Mouse (Mus musculus): ENCODE results near the gene Aanat.

Gene Aanat

DNA sequence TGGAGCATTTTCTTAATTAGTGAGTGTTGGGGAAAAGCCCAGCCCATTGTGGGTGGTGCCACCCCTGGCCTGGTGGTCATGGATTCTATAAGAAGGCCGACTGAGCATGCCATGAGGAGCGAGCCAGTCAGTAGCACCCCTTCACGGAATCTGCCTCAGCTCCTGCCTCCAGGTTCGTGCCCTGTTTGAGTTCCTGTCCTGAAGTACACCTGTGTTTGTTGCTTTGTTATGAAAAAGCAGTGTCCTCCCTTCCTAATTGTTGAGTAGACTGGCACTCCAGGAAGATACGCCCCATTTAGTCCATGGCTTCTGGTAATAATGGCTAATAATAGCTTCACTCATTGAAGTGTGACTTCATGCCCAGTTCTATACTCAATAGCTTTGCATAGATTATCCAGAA lies at the start of gene Aanat:
Gene Aanat (plus strand): TSS at position 123 of the 400 bp plus-strand sequence.
- no peak for DNase-seq (ENCODE audit: low spot score in 2 of 2)

DNA sequence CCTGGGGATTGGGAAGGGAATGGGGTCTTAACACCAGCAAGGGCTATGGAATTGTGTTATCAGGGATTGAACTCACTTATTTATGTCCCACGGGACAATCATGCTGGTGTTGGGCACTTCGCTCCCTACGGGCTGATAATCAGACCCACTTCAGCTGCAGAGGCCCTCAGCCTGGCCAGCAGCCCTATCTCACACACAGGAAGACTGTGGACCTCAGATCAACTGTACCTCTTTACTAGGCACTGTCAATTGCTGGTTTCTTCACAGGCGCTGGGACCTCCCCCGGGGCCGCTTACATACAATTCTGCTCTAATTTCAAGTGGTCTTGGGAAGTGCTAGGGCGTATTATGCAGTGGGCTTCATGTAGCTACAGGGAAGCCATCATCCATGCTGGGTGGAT lies 49.5 kb upstream of the Aanat start:
- no peak for DNase-seq (ENCODE audit: low spot score in 2 of 2)

DNA sequence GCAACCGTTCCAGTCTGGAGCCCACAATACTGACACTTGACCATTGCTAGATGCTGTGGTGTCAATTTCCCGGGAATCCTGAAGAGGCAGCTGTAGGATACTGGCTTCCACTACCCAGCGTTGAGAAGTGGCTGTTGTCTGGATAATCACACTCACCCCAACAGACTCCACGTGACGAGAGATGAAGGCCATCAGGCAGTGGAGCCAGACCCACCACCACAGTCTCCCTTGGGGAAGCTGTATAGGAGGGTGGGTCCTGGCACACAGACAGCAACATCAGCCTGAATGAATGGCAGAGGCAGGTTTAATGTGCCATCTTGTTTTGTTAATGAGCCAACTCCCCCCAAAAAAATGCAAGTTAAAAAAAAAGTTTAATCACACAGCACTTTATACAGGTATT lies 48.8 kb upstream of the Aanat start:
- no peak for DNase-seq (ENCODE audit: low spot score in 2 of 2)

DNA sequence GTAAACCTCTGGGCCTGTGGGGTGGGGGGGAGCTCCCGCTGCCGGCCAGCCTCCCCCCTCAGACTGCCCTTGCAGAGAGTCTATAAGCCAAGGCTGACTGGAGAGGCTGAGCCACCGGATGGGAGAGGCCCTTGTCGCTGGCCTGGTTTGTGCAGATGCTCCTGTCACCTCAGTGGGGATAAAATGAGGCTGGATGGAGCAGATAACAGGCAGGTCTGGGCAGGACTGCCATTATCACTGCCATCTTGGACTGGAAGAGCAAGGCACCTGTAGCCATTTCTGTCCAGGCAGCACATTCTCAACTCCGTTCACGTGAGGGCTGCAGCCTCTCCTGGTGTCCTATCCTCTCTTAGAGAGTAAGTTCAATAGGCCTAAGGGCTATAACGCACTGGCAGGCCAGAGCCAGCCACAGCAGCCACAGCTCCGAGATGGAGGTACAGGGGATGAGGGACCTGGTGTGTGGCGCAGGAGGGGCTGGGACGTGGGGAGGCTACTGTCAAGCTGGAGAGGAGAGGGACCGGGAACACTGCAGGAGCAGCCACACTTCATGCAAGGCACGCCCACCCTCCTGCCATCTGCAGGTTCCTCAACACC lies 48.0 kb upstream of the Aanat start:
- no peak for DNase-seq (ENCODE audit: low spot score in 2 of 2)

DNA sequence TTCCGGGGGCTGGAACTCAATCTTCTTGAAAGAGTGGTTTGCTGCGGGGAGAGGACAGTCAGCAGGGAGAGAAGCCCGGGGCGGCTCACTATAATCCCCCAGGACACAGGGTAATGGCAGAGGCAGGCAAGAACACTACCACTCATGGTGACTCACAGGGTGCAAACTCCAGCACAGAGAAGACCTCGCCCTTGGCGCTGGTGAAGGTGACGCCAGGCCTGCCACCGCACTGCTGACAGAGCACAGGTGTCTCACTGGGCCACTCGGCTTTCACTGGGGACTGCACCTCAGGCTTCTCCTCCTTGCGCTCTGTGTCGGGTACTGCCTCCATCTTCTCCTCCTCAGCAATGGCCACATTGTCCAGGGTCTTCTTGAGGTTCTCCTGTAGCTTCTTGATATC lies 45.0 kb upstream of the Aanat start:
- DNase-seq (ENCODE audit: low spot score in 2 of 2) = no peak

DNA sequence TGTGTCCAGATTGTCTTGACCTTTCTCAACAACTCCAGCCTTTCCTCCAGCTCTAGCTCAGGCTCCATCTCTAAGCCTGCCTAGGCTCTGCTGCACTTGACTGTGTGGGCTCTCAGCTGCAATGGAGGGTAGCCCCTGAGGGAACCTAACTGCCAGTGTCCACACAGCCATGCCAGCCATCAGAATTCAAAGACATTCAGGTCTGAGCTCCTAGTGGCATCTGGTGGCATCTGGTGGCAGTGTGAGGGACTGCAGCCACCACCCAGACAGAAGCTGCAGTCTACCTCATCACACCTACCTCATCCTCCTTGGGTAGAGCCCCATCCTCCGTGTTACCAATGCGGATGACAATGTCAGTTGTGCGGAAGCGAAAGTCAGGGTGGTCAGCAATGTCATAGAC lies 43.1 kb upstream of the Aanat start:
- DNase-seq (ENCODE audit: low spot score in 2 of 2) = peak; percentile 69 to 70

DNA sequence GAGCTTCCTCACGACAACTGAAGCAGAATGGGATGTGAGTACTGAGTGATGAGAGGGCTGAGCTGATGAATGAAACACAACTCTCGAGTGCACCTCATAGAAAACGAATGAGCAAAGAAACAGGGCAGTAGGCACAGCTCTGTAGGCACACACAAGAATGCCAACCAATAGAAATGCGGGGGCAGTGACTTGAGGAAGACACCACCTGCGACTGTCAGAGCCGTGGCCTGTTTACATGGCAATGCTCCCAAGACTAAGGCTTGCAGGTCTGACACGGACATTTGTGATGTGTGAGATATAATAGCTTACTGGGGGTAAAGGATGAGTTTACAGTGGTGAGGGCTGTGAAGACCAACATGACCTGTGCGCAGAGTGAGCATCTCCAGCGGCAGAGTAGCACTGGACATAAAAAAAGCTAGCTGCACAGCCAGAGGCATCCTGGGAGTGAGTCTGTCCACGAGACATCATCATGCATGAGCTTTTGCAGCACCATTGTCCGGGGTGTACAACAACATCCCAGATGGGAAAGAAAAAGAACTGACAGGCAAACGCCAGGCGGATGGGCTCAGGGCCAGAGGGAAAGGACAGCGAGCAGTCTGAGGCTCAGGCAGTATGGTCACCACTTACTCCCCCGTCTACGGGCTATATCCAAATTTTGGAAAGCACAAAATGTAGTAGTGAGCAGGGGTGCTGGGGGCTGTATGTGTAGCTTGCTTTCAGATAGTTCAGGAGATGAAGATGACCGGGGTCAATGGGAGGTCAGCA lies 38.8 kb upstream of the Aanat start:
- DNase-seq (ENCODE audit: low spot score in 2 of 2) = no peak

DNA sequence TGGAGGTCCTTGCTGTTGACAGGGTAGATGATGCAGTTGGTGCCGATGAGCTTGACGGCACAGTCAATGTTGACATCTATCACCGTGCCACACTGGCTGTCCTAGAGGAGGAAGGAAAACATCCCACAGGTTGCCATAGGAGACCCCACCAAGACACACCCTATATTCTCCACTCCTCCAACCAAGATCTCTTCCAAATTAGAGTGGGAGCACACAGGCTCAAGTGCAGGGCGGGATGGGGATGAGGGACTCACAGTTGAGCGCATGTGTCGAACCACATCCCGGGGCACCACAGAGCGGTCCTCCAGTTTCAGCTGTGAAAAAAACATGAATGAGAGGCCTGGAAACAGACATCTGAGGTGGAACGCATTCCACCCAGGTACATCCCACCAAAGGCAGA lies 37.5 kb upstream of the Aanat start:
- no peak for DNase-seq (ENCODE audit: low spot score in 2 of 2)

DNA sequence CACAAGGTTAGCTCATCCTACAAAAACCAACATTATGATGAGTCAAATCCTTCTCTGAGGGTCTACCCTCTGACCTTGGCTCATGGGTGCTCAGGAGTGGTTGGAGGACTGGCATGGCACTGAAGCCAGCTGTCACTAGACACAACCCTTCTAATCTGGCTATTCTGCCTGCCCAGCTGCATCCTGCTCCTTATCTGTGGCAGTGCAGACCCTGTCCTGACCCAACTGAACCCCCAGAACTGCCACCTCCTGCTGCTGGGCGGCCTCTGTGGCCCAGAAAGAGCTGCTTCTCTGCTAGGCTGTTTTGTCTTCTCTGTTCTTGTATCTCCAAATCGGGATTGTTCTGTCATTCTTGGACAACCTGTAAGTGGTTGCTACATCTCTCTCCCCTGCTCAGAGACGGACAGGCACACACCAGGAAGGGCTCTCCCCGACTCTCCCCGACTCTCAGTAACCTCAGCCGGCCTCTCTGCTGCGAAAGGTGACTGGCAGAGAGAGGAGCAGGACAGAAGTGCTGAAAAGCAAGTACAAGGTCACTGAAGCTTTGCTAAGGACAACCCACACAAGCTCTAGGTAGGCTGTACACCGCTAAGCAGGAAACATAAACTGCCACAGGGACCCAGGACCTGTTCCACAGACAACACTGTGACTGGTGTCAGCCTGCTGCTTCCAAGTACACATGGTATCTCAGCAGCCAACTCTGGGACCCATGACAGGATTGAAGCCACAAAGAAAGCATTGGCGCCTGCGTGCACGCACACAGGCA lies 36.8 kb upstream of the Aanat start:
- no peak for DNase-seq (ENCODE audit: low spot score in 2 of 2)

DNA sequence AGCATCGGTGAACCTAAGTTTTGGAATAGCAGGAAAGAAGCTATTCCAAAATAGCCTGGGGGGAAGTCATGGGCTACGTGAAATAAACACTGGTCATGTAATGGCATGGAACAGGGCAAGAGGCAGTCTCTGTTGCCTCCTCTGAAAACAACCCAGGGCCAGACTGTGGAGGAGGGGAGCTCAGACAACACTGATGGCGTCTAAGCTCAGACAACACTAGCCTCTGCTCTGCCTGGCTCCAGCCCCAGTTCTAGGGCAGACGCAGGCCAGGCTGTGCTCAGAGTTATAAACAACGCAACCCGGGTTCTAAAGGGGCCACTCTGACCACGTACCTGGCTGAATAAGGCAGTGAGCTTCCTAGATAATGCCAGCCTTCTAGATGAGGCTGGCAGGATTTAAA lies 35.5 kb upstream of the Aanat start:
- DNase-seq (ENCODE audit: low spot score in 2 of 2) = no peak

DNA sequence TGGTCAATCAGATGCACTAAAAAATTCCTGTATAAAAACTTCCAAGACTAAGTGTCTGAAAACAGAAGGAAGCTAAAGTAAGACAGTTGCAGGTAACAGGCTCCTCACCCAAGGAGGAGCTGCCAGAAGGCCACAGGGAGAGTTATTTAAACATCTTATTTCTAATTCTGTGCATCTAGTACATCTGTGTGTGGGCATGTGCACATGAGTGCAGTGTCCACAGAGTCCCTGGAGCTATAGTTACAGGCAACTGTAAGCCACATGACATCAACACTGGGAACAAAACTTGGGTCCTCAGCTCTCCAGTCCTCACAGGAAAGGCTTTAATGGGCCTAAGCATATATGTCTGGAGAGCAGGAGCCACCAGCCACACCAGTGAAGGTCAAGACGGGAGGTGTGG lies 34.0 kb upstream of the Aanat start:
- no peak for DNase-seq (ENCODE audit: low spot score in 2 of 2)

DNA sequence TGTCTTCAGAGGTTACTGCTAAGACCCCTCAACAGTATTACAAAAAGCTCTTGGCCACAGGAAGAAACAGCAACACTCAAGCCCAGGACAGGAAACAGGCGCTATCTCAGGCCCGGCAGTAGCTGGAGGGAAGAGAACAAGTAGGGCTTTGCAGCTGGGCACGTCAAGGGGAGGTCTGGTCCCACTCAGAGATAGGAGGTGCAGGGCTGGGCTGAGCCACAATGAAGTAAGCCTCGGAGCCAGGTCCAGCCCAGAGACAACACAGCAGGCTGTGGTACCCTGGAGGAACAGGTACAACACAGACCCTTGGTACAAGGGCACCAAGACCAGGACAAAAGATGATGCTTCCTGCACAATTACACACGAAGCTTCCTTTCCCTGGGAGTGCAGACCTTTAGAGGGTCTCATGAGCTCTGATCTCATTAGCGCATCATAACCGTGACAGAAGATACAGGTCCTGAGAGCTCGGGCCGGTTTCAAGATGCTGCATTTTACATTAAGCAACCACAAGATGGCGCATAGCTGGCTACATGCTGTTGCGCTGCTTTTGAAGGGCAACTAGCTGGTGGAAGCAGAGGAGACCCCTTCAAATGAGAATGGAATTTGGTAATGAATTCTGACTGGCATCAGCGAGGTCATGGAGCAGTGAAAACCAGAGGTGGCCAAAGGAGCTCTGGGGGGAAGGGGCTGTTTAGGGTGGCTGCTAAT lies 31.9 kb upstream of the Aanat start:
- no peak for DNase-seq (ENCODE audit: low spot score in 2 of 2)

DNA sequence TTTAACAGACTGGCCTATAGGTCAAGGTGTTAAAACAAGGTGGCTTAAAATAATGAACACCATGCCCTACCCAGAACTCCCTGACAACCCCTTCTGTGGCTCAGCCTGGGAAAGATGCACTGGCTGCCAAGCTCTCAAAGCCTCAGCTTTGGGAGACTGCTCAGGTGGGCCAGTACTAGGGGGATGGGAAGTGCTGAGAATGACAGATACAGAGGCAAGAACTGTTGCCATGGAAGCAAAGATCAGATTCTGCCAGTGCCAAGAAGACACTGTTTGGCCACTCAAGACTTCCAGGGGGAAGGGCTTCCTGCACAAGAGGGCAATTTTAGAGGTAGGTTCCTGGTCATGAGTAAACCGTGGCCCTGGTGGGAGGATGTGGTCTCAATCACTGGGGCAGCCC lies 30.7 kb upstream of the Aanat start:
- DNase-seq (ENCODE audit: low spot score in 2 of 2) = no peak

DNA sequence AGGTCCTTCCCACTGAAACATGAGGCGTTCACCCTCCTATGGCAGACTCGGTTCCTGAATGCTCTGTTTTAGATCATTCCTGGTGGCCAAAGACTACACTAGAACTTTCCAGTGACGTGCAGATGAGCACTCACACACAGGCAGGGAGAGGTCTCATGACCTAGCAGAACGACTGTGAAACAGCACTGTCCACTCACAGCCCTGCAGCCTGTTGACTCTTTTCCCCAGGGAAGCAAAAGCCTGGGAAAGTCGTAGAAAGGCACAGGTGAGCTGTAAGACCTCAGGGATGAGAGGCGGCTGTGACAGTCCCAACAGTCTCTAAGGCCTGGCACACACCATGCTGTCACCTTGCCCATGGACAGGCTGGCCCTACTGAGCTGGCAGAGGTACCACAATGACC lies 29.9 kb upstream of the Aanat start:
- DNase-seq (ENCODE audit: low spot score in 2 of 2) = no peak

DNA sequence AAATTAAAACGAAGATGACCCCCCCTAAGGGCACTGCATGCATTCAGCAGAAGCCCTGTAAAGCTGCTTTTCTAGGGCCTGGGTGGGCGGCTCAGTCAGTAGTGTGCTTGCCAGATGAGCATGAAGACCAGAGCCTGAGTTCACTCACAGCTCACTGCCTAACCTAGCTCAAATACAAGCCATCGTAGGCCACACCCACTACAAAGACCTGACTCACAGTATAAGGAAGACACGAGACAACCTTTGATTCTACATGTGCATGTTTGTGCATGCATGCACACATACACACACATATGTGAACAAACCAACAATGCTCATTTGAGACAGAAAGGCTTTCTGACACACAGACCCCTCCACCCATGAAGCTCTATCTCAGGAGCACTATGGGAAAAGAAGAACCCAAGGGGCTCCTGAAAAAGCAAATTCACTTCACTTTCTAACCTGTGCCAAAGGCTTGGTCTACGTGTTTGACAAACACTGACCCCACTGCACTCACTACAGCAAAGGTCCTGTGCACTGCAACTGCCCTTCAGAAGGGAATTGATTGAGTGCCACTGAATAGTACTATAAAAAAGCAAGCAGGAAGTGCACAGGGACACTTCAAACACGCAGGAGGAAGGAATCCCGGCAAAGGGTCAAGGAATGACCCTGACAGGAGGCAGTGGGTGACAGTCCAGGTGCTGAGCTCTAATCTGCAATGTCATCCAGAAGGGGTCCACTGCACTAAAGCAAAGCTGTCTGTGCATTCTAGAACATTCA lies 20.8 kb upstream of the Aanat start:
- DNase-seq (ENCODE audit: low spot score in 2 of 2) = no peak

DNA sequence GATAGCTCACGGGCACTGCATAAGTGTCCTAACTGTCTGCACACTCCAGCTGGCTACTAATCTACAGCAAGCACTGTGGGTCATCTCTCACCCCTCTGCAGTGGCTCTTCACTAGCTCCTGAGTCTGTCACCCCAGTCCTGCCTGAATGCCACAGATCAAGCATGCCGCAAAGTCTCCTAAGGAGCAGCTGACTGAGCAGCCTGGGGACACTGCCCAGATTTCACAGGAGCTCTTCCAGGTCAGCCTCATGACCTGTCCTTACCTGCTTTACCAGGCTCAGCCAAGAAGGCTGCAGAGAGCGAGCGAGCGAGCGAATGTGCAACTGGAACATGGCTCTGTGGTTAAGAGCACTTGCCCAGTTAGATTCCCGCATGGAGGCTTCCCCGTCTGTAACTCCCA lies 18.7 kb upstream of the Aanat start:
- no peak for DNase-seq (ENCODE audit: low spot score in 2 of 2)

DNA sequence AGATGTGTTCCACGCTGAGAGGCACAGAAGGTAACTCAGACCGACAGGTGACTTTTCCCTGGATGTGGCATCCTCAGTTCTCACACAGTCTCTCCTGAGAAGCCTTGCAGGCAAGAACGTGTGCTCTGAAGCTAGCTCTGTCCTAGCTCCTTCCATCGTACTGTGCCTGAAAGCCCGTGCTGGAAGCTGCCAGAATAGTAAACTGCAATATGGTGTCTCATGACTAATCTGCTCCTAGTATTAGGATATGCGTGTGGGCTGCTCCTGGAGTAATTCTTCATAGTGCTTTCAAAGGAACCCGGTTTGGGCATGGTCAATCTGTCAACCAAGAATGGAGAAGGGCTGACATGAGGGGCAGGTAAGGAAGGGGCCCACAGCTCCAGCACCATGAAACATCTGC lies 15.4 kb upstream of the Aanat start:
- DNase-seq (ENCODE audit: low spot score in 2 of 2) = peak in 1 of 2 experiments; percentile 38

DNA sequence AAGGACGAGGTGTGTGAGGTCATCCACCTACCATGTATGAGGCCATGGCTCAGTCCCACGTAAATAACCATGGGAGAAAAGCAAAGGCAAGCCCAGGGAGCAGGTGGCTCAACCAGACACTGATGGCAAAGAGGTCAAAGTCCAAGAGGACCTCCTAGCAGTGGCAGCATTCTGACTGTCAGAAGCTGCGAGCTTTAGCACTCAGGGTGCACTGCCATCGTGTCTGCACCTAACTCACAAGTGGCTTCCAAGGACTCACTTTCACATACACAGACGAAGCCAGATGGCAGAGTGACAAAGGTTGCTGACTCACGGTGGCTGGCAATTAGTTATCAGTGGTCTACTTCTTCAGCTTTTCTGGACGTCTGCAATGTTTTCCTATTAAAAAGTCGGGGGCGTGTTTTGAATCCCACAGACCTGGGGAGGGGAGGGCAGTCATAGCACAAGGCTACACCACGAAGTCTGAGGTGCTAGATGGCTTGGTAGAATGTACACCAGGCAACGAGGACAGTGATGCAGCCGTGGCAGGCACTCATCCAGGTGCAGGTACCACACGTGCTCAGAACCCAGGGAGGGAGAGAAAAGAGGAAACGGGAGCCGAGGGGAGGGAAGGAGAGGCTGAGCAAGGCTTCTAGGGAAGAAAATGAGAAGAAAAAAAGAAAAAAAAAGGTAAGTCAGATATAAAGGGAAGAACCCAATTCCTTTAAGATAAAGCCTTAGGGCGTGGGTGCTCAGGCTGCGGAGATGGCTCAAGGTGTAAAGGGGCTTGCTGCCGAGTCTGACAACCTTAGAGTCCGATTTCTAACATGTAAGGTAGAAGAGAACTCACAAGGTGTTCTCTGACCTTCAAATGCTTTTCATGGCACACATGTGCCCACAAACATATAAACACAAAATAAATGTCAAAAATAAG lies 14.2 kb upstream of the Aanat start:
- no peak for DNase-seq (ENCODE audit: low spot score in 2 of 2)

DNA sequence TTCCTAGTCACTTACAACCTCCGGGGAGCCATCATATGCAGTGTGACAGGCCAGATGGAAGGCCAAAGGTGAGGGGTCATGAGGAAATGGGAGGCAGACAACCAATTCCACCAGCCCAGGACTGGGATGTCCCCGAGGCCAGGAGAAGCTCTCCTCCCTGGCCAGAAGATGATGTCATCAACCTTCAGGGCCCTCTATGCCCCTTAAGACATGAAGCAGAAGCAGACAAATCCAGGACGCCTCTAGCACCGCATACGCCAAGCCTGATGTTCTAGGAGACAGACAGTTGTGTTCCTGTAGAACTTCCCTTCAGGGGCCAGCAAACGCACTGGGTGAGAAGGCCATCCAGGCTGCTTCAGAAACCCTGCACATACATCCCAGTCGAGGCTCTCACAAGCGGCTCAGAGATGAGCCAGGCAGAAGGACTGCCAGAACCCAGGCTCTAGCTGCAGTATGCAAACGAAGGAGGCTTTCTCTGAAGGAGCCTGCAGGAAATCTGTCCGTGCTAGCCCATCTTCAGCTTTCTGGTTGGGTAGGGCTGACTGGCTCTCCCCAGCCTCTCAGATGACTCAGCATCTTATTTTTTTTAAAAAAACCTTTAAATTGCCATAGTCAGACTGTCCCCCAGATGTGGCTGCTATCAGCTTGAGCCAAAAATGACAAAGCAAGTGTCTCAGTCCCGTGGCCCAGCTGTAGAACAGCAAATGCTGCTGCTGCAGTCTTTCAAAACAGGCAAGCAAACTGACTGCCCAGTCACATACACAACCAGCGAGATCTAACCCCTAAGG lies 13.3 kb upstream of the Aanat start:
- DNase-seq (ENCODE audit: low spot score in 2 of 2) = peak; percentile 47 to 59

DNA sequence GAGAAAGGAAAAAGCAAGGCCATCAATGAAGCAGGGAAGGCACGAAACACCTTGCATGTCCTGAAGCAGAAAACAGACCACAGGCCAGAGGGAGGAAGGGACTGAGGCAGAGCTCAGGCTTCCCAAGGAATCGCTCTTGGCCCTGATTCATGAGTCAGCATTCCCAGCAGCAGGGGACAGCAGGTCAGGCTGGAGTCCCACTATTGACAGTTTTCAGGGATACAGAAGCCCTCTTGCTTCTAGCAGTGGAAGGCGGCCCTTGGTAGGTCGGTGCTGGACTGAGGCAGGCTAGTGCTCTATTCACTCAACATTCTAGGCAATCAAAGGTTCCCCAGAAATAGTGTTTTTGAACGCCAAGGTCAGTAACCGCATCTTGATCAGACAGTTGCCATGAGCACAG lies 11.7 kb upstream of the Aanat start:
- DNase-seq (ENCODE audit: low spot score in 2 of 2) = no peak
